Mouse (Mus musculus): ENCODE results near the gene Gm38393. TPM values are rescaled to one million over a fixed set of nuclear protein-coding genes. Genes with fewer than 3 reads are reported as not detected.

Gene Gm38393
- total RNA-seq (2012; rRNA removed) (not detected in 2 replicates), polyA plus RNA-seq (2012; ENCODE audit: insufficient read depth in 1 of 2, insufficient read length in 2 of 2, low read depth in 1 of 2, low replicate concordance in 2 of 2, missing spikeins in 1 of 2) (under 1 TPM in 1 of 2 experiments, not detected in 1; 0.11 TPM)

GRCm38 (mm10) chr7:60004606-60005330 is at the start of gene Gm38393, which contains the start of gene Snurf:
TSS of gene Gm38393 (minus strand) at chr7:60005064.
TSS of gene Snurf (minus strand) at chr7:60005049.
- no peak within 1 kb of the TSS for H3K9ac ChIP-seq (ENCODE audit: control insufficient read depth, low read depth, low read length, poor library complexity, severe bottlenecking)
- no peak within 1 kb of the TSS for H3K27ac ChIP-seq (ENCODE audit: control insufficient read depth, low read depth, low read length)
- H3K9me3 ChIP-seq (replicated peaks; ENCODE audit: insufficient read depth, low read length), result no peaks in the 10 kb centered on the region
- DNase-seq (ENCODE audit: low read depth, low spot score), result no peak
- no peaks in the 10 kb centered on the region for H3K79me2 ChIP-seq (ENCODE audit: control insufficient read depth, insufficient read depth, low read length, poor library complexity)
- no peaks in the 10 kb centered on the region for H3K36me3 ChIP-seq (ENCODE audit: control insufficient read depth in 1 of 2, insufficient read depth in 2 of 2, low read length in 2 of 2)
- no peaks in the 10 kb centered on the region for H3K4me1 ChIP-seq (ENCODE audit: control insufficient read depth in 1 of 2, insufficient read depth in 2 of 2, low read length in 2 of 2)
- H3K4me3 ChIP-seq (ENCODE audit: control insufficient read depth in 1 of 2, insufficient read depth in 1 of 2, low read depth in 2 of 2, low read length in 2 of 2), result no peak within 1 kb of the TSS
- H3K27me3 ChIP-seq (ENCODE audit: control insufficient read depth in 1 of 2, insufficient read depth in 2 of 2, low read length in 2 of 2), result no peaks in the 10 kb centered on the region
- TF ChIP-seq MAX (IDR thresholded peaks at IDR 0.05; ENCODE audit: low read length) (no peak), USF2 (IDR thresholded peaks at IDR 0.05; ENCODE audit: borderline replicate concordance in 1 of 2, insufficient read depth in 1 of 2, low read depth in 1 of 2, low read length in 2 of 2) (no peak), RCOR1 (IDR thresholded peaks at IDR 0.05; ENCODE audit: low read depth, low read length) (no peak), BHLHE40 (IDR thresholded peaks at IDR 0.05; ENCODE audit: borderline replicate concordance, low read depth, low read length) (no peak), RAD21 (IDR thresholded peaks at IDR 0.05; ENCODE audit: low read depth, low read length) (no peak), ZNF384 (IDR thresholded peaks at IDR 0.05; ENCODE audit: low read depth, low read length) (no peak), MAZ (IDR thresholded peaks at IDR 0.05; ENCODE audit: low read depth, low read length) (no peak), SIN3A (IDR thresholded peaks at IDR 0.05; ENCODE audit: low read length) (no peak), USF1 (IDR thresholded peaks at IDR 0.05; ENCODE audit: low read depth, low read length) (no peak), JUND (IDR thresholded peaks at IDR 0.05; ENCODE audit: low read depth, low read length) (no peak), TBP (IDR thresholded peaks at IDR 0.05; ENCODE audit: low read depth, low read length) (no peak), POLR2A (IDR thresholded peaks at IDR 0.05; ENCODE audit: control insufficient read depth in 1 of 2, insufficient read depth in 1 of 2, low read depth in 1 of 2, low read length in 2 of 2, poor library complexity in 1 of 2) (no peak), SMC3 (IDR thresholded peaks at IDR 0.05; ENCODE audit: low read depth, low read length) (no peak), HCFC1 (IDR thresholded peaks at IDR 0.05; ENCODE audit: low read depth, low read length) (no peak), ELF1 (IDR thresholded peaks at IDR 0.05; ENCODE audit: low read depth, low read length) (no peak), ZMIZ1 (IDR thresholded peaks at IDR 0.05; ENCODE audit: low read depth, low read length) (no peak)

DNA sequence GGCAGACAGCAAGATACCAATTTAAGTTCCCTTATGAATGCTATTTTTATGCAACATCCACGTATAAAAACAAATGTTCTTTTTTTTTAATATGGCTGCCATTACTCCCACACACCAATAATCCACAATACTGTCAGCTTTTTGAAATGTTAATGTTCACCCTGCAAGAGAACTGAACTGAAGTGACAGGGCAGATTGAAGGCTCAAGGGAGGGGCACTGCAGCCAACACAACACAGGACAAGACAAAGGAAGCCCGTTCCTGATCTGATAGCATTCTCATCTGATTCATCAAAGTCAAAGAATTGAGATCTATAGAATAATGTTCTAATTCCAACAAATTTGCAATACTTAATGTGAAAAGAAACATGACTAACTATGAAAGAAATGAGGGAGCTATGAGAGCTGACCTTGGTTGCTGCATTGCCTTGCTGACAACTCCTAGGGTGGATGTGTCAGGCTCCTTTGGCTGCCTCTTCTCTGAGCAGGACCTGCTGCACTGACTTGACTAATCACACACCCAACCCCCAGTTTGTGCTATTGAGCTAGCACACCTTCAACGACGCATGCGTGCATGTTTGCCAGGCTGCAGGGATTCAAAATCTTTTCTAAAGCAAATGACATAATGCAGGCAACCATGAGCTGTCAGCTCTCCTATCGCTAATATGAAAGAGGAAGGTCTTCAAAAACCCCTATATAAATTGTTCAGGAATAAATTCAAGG is 42.8 kb upstream of the Gm38393 start:
- DNase-seq (ENCODE audit: low read depth, low spot score), result no peak
- Histone ChIP-seq H3K9ac (ENCODE audit: control insufficient read depth, low read depth, low read length, poor library complexity, severe bottlenecking) (no peak overlapping the region), H3K4me1 (ENCODE audit: control insufficient read depth in 1 of 2, insufficient read depth in 2 of 2, low read length in 2 of 2) (no peaks in the 10 kb centered on the region), H3K4me3 (ENCODE audit: control insufficient read depth in 1 of 2, insufficient read depth in 1 of 2, low read depth in 2 of 2, low read length in 2 of 2) (no peak overlapping the region), H3K36me3 (ENCODE audit: control insufficient read depth in 1 of 2, insufficient read depth in 2 of 2, low read length in 2 of 2) (no peaks in the 10 kb centered on the region), H3K9me3 (replicated peaks; ENCODE audit: insufficient read depth, low read length) (no peaks in the 10 kb centered on the region), H3K79me2 (ENCODE audit: control insufficient read depth, insufficient read depth, low read length, poor library complexity) (no peaks in the 10 kb centered on the region), H3K27me3 (ENCODE audit: control insufficient read depth in 1 of 2, insufficient read depth in 2 of 2, low read length in 2 of 2) (no peaks in the 10 kb centered on the region), H3K27ac (ENCODE audit: control insufficient read depth, low read depth, low read length) (no peak overlapping the region)
- TF ChIP-seq HCFC1 (IDR thresholded peaks at IDR 0.05; ENCODE audit: low read depth, low read length), result no peak
- no peak for TF ChIP-seq GABPA (IDR thresholded peaks at IDR 0.05; ENCODE audit: low read depth, low read length)
- TF ChIP-seq MAZ (IDR thresholded peaks at IDR 0.05; ENCODE audit: low read depth, low read length), result no peak
- no peak for TF ChIP-seq ZKSCAN1 (IDR thresholded peaks at IDR 0.05; ENCODE audit: low read depth, low read length)
- no peak for TF ChIP-seq NELFE (IDR thresholded peaks at IDR 0.05; ENCODE audit: low read depth, low read length)
- no peak for TF ChIP-seq CHD1 (IDR thresholded peaks at IDR 0.05; ENCODE audit: low read depth, low read length)
- no peak for TF ChIP-seq SMC3 (IDR thresholded peaks at IDR 0.05; ENCODE audit: low read depth, low read length)

Measured in MEL (cell line).